In genomic region chr10:80152071-80152872, GRCm38 (mm10) we compare ENCODE assay signal across 8 mouse cellular contexts. TPM values are rescaled to one million over a fixed set of nuclear protein-coding genes. Genes with fewer than 3 reads are reported as not detected.
DNase-seq lines count a peak whose midpoint lies in the region; ATAC-seq and TF ChIP-seq lines count a peak whose summit lies in the region.

No protein-coding gene starts in this region.

- peaks cover 82% of the 10 kb centered on the region for H3K36me3 ChIP-seq in erythroblast, embryonic 14.5 days (ENCODE audit: control insufficient read depth)
- H3K36me3 ChIP-seq in ES-Bruce4 (ENCODE audit: control insufficient read depth, insufficient read depth, low read length, poor library complexity, severe bottlenecking): peaks cover 39% of the 10 kb centered on the region
- H3K36me3 ChIP-seq in embryonic facial prominence, embryonic 15.5 days: peaks cover 51% of the 10 kb centered on the region
- H3K36me3 ChIP-seq in hindbrain, embryonic 15.5 days: peaks cover 43% of the 10 kb centered on the region
- H3K36me3 ChIP-seq in liver, embryonic 13.5 days: peaks cover 77% of the 10 kb centered on the region
- peaks cover 51% of the 10 kb centered on the region for H3K36me3 ChIP-seq in neural tube, embryonic 15.5 days

- peak overlapping the region; percentile 95 for H3K4me3 ChIP-seq in erythroblast, embryonic 14.5 days (replicated peaks)
- peak overlapping the region; percentile 58 for H3K4me3 ChIP-seq in ES-Bruce4 (ENCODE audit: low read depth, low read length)
- peak overlapping the region; percentile 90 for H3K4me3 ChIP-seq in embryonic facial prominence, embryonic 15.5 days (replicated peaks)
- H3K4me3 ChIP-seq in hindbrain, embryonic 15.5 days: peak overlapping the region; percentile 87
- peak overlapping the region; percentile 91 for H3K4me3 ChIP-seq in liver, embryonic 13.5 days (replicated peaks)
- peak overlapping the region; percentile 93 for H3K4me3 ChIP-seq in neural tube, embryonic 15.5 days (replicated peaks)

- H3K9ac ChIP-seq in ES-Bruce4 (ENCODE audit: low read depth, poor library complexity, severe bottlenecking): peak overlapping the region; percentile 93
- peak overlapping the region; percentile 91 for H3K9ac ChIP-seq in embryonic facial prominence, embryonic 15.5 days
- H3K9ac ChIP-seq in hindbrain, embryonic 15.5 days: peak overlapping the region; percentile 99
- H3K9ac ChIP-seq in liver, embryonic 13.5 days: peak overlapping the region; percentile 91
- H3K9ac ChIP-seq in neural tube, embryonic 15.5 days (replicated peaks): peak overlapping the region; percentile 97

- H3K4me2 ChIP-seq in embryonic facial prominence, embryonic 15.5 days (replicated peaks): peak overlapping the region; percentile 83
- peak overlapping the region; percentile 96 for H3K4me2 ChIP-seq in hindbrain, embryonic 15.5 days
- peak overlapping the region; percentile 99 for H3K4me2 ChIP-seq in liver, embryonic 13.5 days
- peak overlapping the region; percentile 94 for H3K4me2 ChIP-seq in neural tube, embryonic 15.5 days

- no peak for TF ChIP-seq POLR2A in ES-Bruce4 (IDR thresholded peaks at IDR 0.05; ENCODE audit: insufficient read depth, low read length)

- TF ChIP-seq EP300 in ES-Bruce4 (IDR thresholded peaks at IDR 0.05; ENCODE audit: insufficient read depth, low read depth, low read length): no peak

- no peaks in the 10 kb centered on the region for H3K9me3 ChIP-seq in erythroblast, embryonic 14.5 days (ENCODE audit: control insufficient read depth, low read length)
- H3K9me3 ChIP-seq in ES-Bruce4 (replicated peaks; ENCODE audit: control insufficient read depth, insufficient read depth, low read length, poor library complexity, severe bottlenecking): no peaks in the 10 kb centered on the region
- H3K9me3 ChIP-seq in embryonic facial prominence, embryonic 15.5 days (replicated peaks): no peaks in the 10 kb centered on the region
- no peaks in the 10 kb centered on the region for H3K9me3 ChIP-seq in hindbrain, embryonic 15.5 days
- H3K9me3 ChIP-seq in liver, embryonic 13.5 days (replicated peaks): no peaks in the 10 kb centered on the region
- H3K9me3 ChIP-seq in neural tube, embryonic 15.5 days (replicated peaks): no peaks in the 10 kb centered on the region

- WGBS in embryonic facial prominence, embryonic 15.5 days: 5% methylated on average over 14 of the region's 15 CpGs
- 4% methylated on average over 15 of the region's 15 CpGs for WGBS in hindbrain, embryonic 15.5 days
- 46% methylated on average over 15 of the region's 15 CpGs for WGBS in liver, embryonic 13.5 days (ENCODE audit: insufficient replicate concordance)
- 9% methylated on average over 15 of the region's 15 CpGs for WGBS in neural tube, embryonic 15.5 days

- no peaks in the 10 kb centered on the region for H3K27me3 ChIP-seq in erythroblast, embryonic 14.5 days (ENCODE audit: control insufficient read depth)
- H3K27me3 ChIP-seq in ES-Bruce4 (ENCODE audit: control insufficient read depth, insufficient read depth, low read length, poor library complexity, severe bottlenecking): no peaks in the 10 kb centered on the region
- H3K27me3 ChIP-seq in embryonic facial prominence, embryonic 15.5 days: no peaks in the 10 kb centered on the region
- H3K27me3 ChIP-seq in hindbrain, embryonic 15.5 days: no peaks in the 10 kb centered on the region
- H3K27me3 ChIP-seq in liver, embryonic 13.5 days: no peaks in the 10 kb centered on the region
- no peaks in the 10 kb centered on the region for H3K27me3 ChIP-seq in neural tube, embryonic 15.5 days (replicated peaks)

- no peak for ATAC-seq in erythroblast, adult 5-6 weeks (replicated peaks; ENCODE audit: low FRiP score, poor library complexity, severe bottlenecking)
- ATAC-seq in embryonic facial prominence, embryonic 15.5 days (ENCODE audit: insufficient number of reproducible peaks, low FRiP score, low TSS enrichment, low read depth): no peak
- ATAC-seq in hindbrain, embryonic 15.5 days (ENCODE audit: low FRiP score, low read depth): no peak
- ATAC-seq in liver, embryonic 13.5 days (ENCODE audit: low read depth): no peak
- no peak for ATAC-seq in neural tube, embryonic 15.5 days (ENCODE audit: low FRiP score)

- no peak for TF ChIP-seq CTCF in ES-Bruce4 (IDR thresholded peaks at IDR 0.05; ENCODE audit: low read depth, low read length)

- H3K4me1 ChIP-seq in erythroblast, embryonic 14.5 days (ENCODE audit: control insufficient read depth): peaks cover 86% of the 10 kb centered on the region
- H3K4me1 ChIP-seq in ES-Bruce4 (ENCODE audit: control insufficient read depth, insufficient read depth, low read length): peaks cover 6% of the 10 kb centered on the region
- H3K4me1 ChIP-seq in embryonic facial prominence, embryonic 15.5 days: peaks cover 66% of the 10 kb centered on the region
- H3K4me1 ChIP-seq in hindbrain, embryonic 15.5 days (replicated peaks): peaks cover 62% of the 10 kb centered on the region
- H3K4me1 ChIP-seq in liver, embryonic 13.5 days (replicated peaks): peaks cover 87% of the 10 kb centered on the region
- peaks cover 65% of the 10 kb centered on the region for H3K4me1 ChIP-seq in neural tube, embryonic 15.5 days

- no peak for DNase-seq in liver, embryonic 13.5 days
- DNase-seq in right cerebral cortex, postnatal 10 days (ENCODE audit: low spot score in 2 of 2): no peak

- no peak overlapping the region for H3K27ac ChIP-seq in ES-Bruce4 (ENCODE audit: insufficient read depth, low read length)
- peak overlapping the region; percentile 100 for H3K27ac ChIP-seq in embryonic facial prominence, embryonic 15.5 days (replicated peaks)
- H3K27ac ChIP-seq in hindbrain, embryonic 15.5 days (replicated peaks): peak overlapping the region; percentile 100
- H3K27ac ChIP-seq in liver, embryonic 13.5 days: peak overlapping the region; percentile 98
- peak overlapping the region; percentile 100 for H3K27ac ChIP-seq in neural tube, embryonic 15.5 days (replicated peaks)

RNA-seq across cellular contexts. Expression of gene Midn, which starts 4.2 kb away (rescaled TPM):
- polyA plus RNA-seq in erythroblast, embryonic 14.5 days (2012): 7.0 and 9.3 TPM in 2 replicates
- 5.0 and 7.7 TPM in 2 replicates for total RNA-seq in erythroblast, adult 5-6 weeks (2015; ENCODE audit: low replicate concordance)
- 3.9 and 7.4 TPM in 2 replicates for total RNA-seq in erythroblast, adult 5-6 weeks (2017; ENCODE audit: low replicate concordance)
- polyA plus RNA-seq in ES-Bruce4 (2011; ENCODE audit: insufficient read depth, insufficient read length, low read depth, missing spikeins): 67.4 and 73.2 TPM in 2 replicates
- 18.3 and 20.4 TPM in 2 replicates for polyA plus RNA-seq in embryonic facial prominence, embryonic 15.5 days (2015; fragmentation: Nextera tagmentation; extraction: Ambion mirVana)
- 22.6 and 26.0 TPM in 2 replicates for polyA plus RNA-seq in hindbrain, embryonic 15.5 days (2015; fragmentation: Nextera tagmentation; extraction: Ambion mirVana)
- 3.0 and 3.3 TPM in 2 replicates for polyA plus RNA-seq in liver, embryonic 13.5 days (2015; fragmentation: Nextera tagmentation; extraction: Ambion mirVana)
- 19.4 and 20.5 TPM in 2 replicates for polyA plus RNA-seq in neural tube, embryonic 15.5 days (2015; fragmentation: Nextera tagmentation; extraction: Ambion mirVana)

RNA-seq across cellular contexts. Expression of gene Cbarp, which starts 11.6 kb away (rescaled TPM):
- polyA plus RNA-seq in erythroblast, embryonic 14.5 days (2012): 0.15 and 0.52 TPM in 2 replicates
- total RNA-seq in erythroblast, adult 5-6 weeks (2015; ENCODE audit: low replicate concordance): not detected in 2 replicates
- not detected in 2 replicates for total RNA-seq in erythroblast, adult 5-6 weeks (2017; ENCODE audit: low replicate concordance)
- 29.8 and 33.4 TPM in 2 replicates for polyA plus RNA-seq in ES-Bruce4 (2011; ENCODE audit: insufficient read depth, insufficient read length, low read depth, missing spikeins)
- polyA plus RNA-seq in embryonic facial prominence, embryonic 15.5 days (2015; fragmentation: Nextera tagmentation; extraction: Ambion mirVana): 9.3 and 10.9 TPM in 2 replicates
- 61.4 and 71.3 TPM in 2 replicates for polyA plus RNA-seq in hindbrain, embryonic 15.5 days (2015; fragmentation: Nextera tagmentation; extraction: Ambion mirVana)
- 0.54 and 0.69 TPM in 2 replicates for polyA plus RNA-seq in liver, embryonic 13.5 days (2015; fragmentation: Nextera tagmentation; extraction: Ambion mirVana)
- 91.9 and 93.0 TPM in 2 replicates for polyA plus RNA-seq in neural tube, embryonic 15.5 days (2015; fragmentation: Nextera tagmentation; extraction: Ambion mirVana)

RNA-seq across cellular contexts. Expression of gene Cirbp, which starts 13.5 kb away (rescaled TPM):
- 3.9 and 4.3 TPM in 2 replicates for polyA plus RNA-seq in erythroblast, embryonic 14.5 days (2012)
- total RNA-seq in erythroblast, adult 5-6 weeks (2015; ENCODE audit: low replicate concordance): 3.6 and 3.7 TPM in 2 replicates
- total RNA-seq in erythroblast, adult 5-6 weeks (2017; ENCODE audit: low replicate concordance): 14.6 and 16.3 TPM in 2 replicates
- polyA plus RNA-seq in ES-Bruce4 (2011; ENCODE audit: insufficient read depth, insufficient read length, low read depth, missing spikeins): 51.9 and 58.2 TPM in 2 replicates
- 102 and 116 TPM in 2 replicates for polyA plus RNA-seq in embryonic facial prominence, embryonic 15.5 days (2015; fragmentation: Nextera tagmentation; extraction: Ambion mirVana)
- 295 and 319 TPM in 2 replicates for polyA plus RNA-seq in hindbrain, embryonic 15.5 days (2015; fragmentation: Nextera tagmentation; extraction: Ambion mirVana)
- 19.5 and 21.9 TPM in 2 replicates for polyA plus RNA-seq in liver, embryonic 13.5 days (2015; fragmentation: Nextera tagmentation; extraction: Ambion mirVana)
- polyA plus RNA-seq in neural tube, embryonic 15.5 days (2015; fragmentation: Nextera tagmentation; extraction: Ambion mirVana): 284 and 345 TPM in 2 replicates

RNA-seq across cellular contexts. Expression of gene Atp5d, which starts 13.8 kb away (rescaled TPM):
- polyA plus RNA-seq in erythroblast, embryonic 14.5 days (2012): 139 and 144 TPM in 2 replicates
- 43.3 and 48.8 TPM in 2 replicates for total RNA-seq in erythroblast, adult 5-6 weeks (2015; ENCODE audit: low replicate concordance)
- 12.1 and 17.3 TPM in 2 replicates for total RNA-seq in erythroblast, adult 5-6 weeks (2017; ENCODE audit: low replicate concordance)
- polyA plus RNA-seq in ES-Bruce4 (2011; ENCODE audit: insufficient read depth, insufficient read length, low read depth, missing spikeins): 242 and 255 TPM in 2 replicates
- 516 and 519 TPM in 2 replicates for polyA plus RNA-seq in embryonic facial prominence, embryonic 15.5 days (2015; fragmentation: Nextera tagmentation; extraction: Ambion mirVana)
- 503 and 517 TPM in 2 replicates for polyA plus RNA-seq in hindbrain, embryonic 15.5 days (2015; fragmentation: Nextera tagmentation; extraction: Ambion mirVana)
- 358 and 362 TPM in 2 replicates for polyA plus RNA-seq in liver, embryonic 13.5 days (2015; fragmentation: Nextera tagmentation; extraction: Ambion mirVana)
- 553 and 558 TPM in 2 replicates for polyA plus RNA-seq in neural tube, embryonic 15.5 days (2015; fragmentation: Nextera tagmentation; extraction: Ambion mirVana)

RNA-seq across cellular contexts. Expression of gene 1600002K03Rik, which starts 20.5 kb away (rescaled TPM):
- polyA plus RNA-seq in erythroblast, embryonic 14.5 days (2012): 0.60 and 0.99 TPM in 2 replicates
- 7.5 TPM in 1 of 2 replicates, not detected in the other for total RNA-seq in erythroblast, adult 5-6 weeks (2015; ENCODE audit: low replicate concordance)
- total RNA-seq in erythroblast, adult 5-6 weeks (2017; ENCODE audit: low replicate concordance): 5.9 TPM in 1 of 2 replicates, not detected in the other
- polyA plus RNA-seq in ES-Bruce4 (2011; ENCODE audit: insufficient read depth, insufficient read length, low read depth, missing spikeins): 7.6 and 7.7 TPM in 2 replicates
- 12.0 and 13.6 TPM in 2 replicates for polyA plus RNA-seq in embryonic facial prominence, embryonic 15.5 days (2015; fragmentation: Nextera tagmentation; extraction: Ambion mirVana)
- 10.1 and 12.7 TPM in 2 replicates for polyA plus RNA-seq in hindbrain, embryonic 15.5 days (2015; fragmentation: Nextera tagmentation; extraction: Ambion mirVana)
- 14.8 and 15.1 TPM in 2 replicates for polyA plus RNA-seq in liver, embryonic 13.5 days (2015; fragmentation: Nextera tagmentation; extraction: Ambion mirVana)
- polyA plus RNA-seq in neural tube, embryonic 15.5 days (2015; fragmentation: Nextera tagmentation; extraction: Ambion mirVana): 13.5 and 14.3 TPM in 2 replicates
